Mouse (Mus musculus) embryonic facial prominence, embryonic 14.5 days (tissue): ENCODE measurements around the gene Gm7951. TPM values are rescaled to one million over a fixed set of nuclear protein-coding genes. Genes with fewer than 3 reads are reported as not detected.
"Not testable (repeated sequence)": the region's sequence is repeated elsewhere in the genome, so short reads cannot be mapped to it uniquely, and the experiment has no call there.

Source experiments
- ATAC-seq: fragments of 200-750 bp; cut with Nextera tagmentation; 2 replicates; pipeline ENCODE4 v1.8.0; 2017; ENCODE audit warnings: low read depth, moderate number of reproducible peaks, moderate TSS enrichment
- DNase-seq: peaks from one replicate; pipeline ENCODE4 v3.0.0-alpha.2; 2015; ENCODE audit warnings: low spot score
- H3K27ac ChIP-seq: fragments of 300-500 bp; sonication (generic); replicated peaks from 2 replicates; pipeline ENCODE4 v1.5.1; 2014; ENCODE audit warnings: low read depth, mild to moderate bottlenecking, low read length, moderate library complexity
- H3K27me3 ChIP-seq: fragments of 300-500 bp; sonication (generic); replicated peaks from 2 replicates; pipeline ENCODE4 v1.6.1; 2014; ENCODE audit warnings: low read length; ENCODE audit not compliant: control insufficient read depth, insufficient read depth
- H3K36me3 ChIP-seq: fragments of 300-500 bp; sonication (generic); 2 replicates; pipeline ENCODE4 v1.6.1; 2014; ENCODE audit warnings: low read length, mixed read lengths; ENCODE audit not compliant: control insufficient read depth, insufficient read depth
- H3K4me1 ChIP-seq: fragments of 300-500 bp; sonication (generic); 2 replicates; pipeline ENCODE4 v1.6.1; 2014; ENCODE audit warnings: antibody characterized with exemption, low read length; ENCODE audit not compliant: control insufficient read depth, insufficient read depth
- H3K4me2 ChIP-seq: fragments of 300-500 bp; sonication (generic); 2 replicates; pipeline ENCODE4 v1.6.1; 2014; ENCODE audit warnings: low read depth, mild to moderate bottlenecking, low read length, moderate library complexity, mixed read lengths
- H3K4me3 ChIP-seq: fragments of 300-500 bp; sonication (generic); 2 replicates; pipeline ENCODE4 v1.5.1; 2014; ENCODE audit warnings: low read depth, mild to moderate bottlenecking, low read length
- H3K9ac ChIP-seq: fragments of 300-500 bp; sonication (generic); 2 replicates; pipeline ENCODE4 v1.6.1; 2014; ENCODE audit warnings: low read depth, mild to moderate bottlenecking, low read length, moderate library complexity, mixed read lengths
- H3K9me3 ChIP-seq: fragments of 300-500 bp; sonication (generic); 2 replicates; pipeline ENCODE4 v1.6.1; 2016; ENCODE audit warnings: low read length; ENCODE audit not compliant: control insufficient read depth
- WGBS: fragments of 180-500 bp; shearing (Covaris S2); extraction: QIAGEN DNeasy Blood & Tissue Kit; methylation state at CpG from one replicate; pipeline ENCODE4 v1.1.7; 2014; 5-methylcytosine and 5-hydroxymethylcytosine counted together
- polyA plus RNA-seq: library from polyadenylated mRNA; unstranded; fragments of >200 nt; fragmentation: Nextera tagmentation; extraction: Ambion mirVana; gene quantifications from 2 replicates; pipeline ENCODE4 v1.2.1, GENCODE M21; 2014

The Gm7951 gene
- polyA plus RNA-seq = not detected in 2 replicates

- no CpG with 5 or more reads among the region's 2 CpGs for WGBS
Measured at GRCm38 (mm10) chr14:42117269-42117668, at the start of gene Gm7951. Gene Gm7951, minus strand, starts transcription at chr14:42117369.

DNA sequence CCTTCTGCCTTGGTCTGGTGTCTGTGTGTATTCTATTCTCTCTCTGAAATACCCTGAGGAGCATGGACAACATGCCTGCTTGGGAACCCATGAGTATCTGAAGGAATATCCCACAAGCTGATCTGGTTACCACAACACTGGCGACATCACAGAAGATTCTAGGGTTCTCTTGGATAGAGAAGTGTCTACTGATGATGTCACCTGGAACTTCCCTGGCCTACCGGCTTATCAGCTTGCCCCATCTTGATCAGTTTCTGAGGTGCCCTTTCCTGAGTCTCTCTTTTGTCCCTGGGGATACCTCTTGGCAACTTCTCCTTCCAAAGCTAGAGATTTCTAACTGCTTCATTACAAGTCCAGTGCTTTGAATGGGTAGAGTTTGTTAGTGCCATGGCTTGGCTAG lies 45.4 kb upstream of the Gm7951 start, which contains the start of gene Gm17027:
Gm17027 (minus strand) TSS at position 101 of the 400 bp plus-strand sequence.
- H3K9ac ChIP-seq, H3K9me3 ChIP-seq, H3K27me3 ChIP-seq, DNase-seq, H3K4me2 ChIP-seq, H3K27ac ChIP-seq, H3K36me3 ChIP-seq, H3K4me3 ChIP-seq, ATAC-seq, H3K4me1 ChIP-seq: not testable (repeated sequence)
- 85% methylated on average over 1 of the region's 2 CpGs for WGBS

More at GRCm38 (mm10) chr14:42117269-42117668, at the start of gene Gm7951:
- not testable (repeated sequence) for H3K27me3 ChIP-seq, H3K27ac ChIP-seq, H3K4me3 ChIP-seq, H3K9ac ChIP-seq, H3K4me1 ChIP-seq, H3K4me2 ChIP-seq, H3K36me3 ChIP-seq, H3K9me3 ChIP-seq, ATAC-seq, DNase-seq

GRCm38 (mm10) chr14:42134571-42134970 lies 17.4 kb upstream of the Gm7951 start:
- not testable (repeated sequence) for H3K9ac ChIP-seq, H3K9me3 ChIP-seq, H3K4me3 ChIP-seq, H3K4me2 ChIP-seq, H3K4me1 ChIP-seq, ATAC-seq, H3K36me3 ChIP-seq, H3K27me3 ChIP-seq, H3K27ac ChIP-seq, DNase-seq
- 75% methylated on average over 5 of the region's 8 CpGs for WGBS

- not testable (repeated sequence) for H3K9ac ChIP-seq, H3K4me1 ChIP-seq, H3K9me3 ChIP-seq, H3K27ac ChIP-seq, DNase-seq, ATAC-seq, H3K4me3 ChIP-seq, H3K4me2 ChIP-seq, H3K36me3 ChIP-seq, H3K27me3 ChIP-seq
- WGBS = 62% methylated on average over 6 of the region's 14 CpGs
Measured at GRCm38 (mm10) chr14:42133806-42134205, 16.6 kb upstream of the Gm7951 start.

Other genes with a start within 250 kb of the Gm7951 start
- not detected in 2 replicates for gene Gm7980, start 210.1 kb downstream of the Gm7951 start, polyA plus RNA-seq
- not detected in 2 replicates for gene 1700049E17Rik1, start 192.4 kb downstream of the Gm7951 start, polyA plus RNA-seq
- gene 1700024B05Rik, start 173.4 kb downstream of the Gm7951 start, polyA plus RNA-seq = not detected in 2 replicates
- not detected in 2 replicates for gene Gm6401, start 149.4 kb downstream of the Gm7951 start, polyA plus RNA-seq
- not detected in 2 replicates for gene Gm3543, start 134.0 kb downstream of the Gm7951 start, polyA plus RNA-seq
- not detected in 2 replicates for gene Gm17027, start 45.3 kb upstream of the Gm7951 start, polyA plus RNA-seq
- gene Gm3573, start 73.4 kb upstream of the Gm7951 start, polyA plus RNA-seq = not detected in 2 replicates
- not detected in 2 replicates for gene Gm17026, start 142.7 kb upstream of the Gm7951 start, polyA plus RNA-seq
- gene Gm9611, start 180.0 kb upstream of the Gm7951 start, polyA plus RNA-seq = not detected in 2 replicates
- not detected in 2 replicates for gene Gm7995, start 192.8 kb upstream of the Gm7951 start, polyA plus RNA-seq